9 mouse cellular contexts compared by ENCODE assay signal in the genomic region with DNA sequence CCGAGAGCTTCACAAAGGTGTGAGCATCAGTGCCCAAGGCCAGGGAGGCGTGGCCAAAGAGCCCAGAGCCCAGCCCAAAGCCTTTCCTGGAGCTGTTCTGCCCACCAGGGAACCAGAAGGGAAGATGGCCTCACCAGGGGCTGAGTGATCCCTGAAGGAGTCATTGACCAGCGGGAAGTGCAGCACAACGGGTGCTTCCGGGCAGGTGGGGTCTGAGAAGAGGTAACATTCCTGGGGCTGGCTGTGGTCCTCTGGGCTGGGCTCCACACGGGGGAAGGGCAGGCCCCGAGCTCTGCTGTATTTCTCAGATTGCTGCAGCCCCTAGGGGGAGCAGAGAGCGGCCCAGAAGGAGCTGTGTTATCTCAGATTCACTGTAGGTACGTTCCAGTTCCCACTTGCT. TPM values are rescaled to one million over a fixed set of nuclear protein-coding genes. Genes with fewer than 3 reads are reported as not detected.
DNase-seq lines count a peak whose midpoint lies in the region; ATAC-seq lines count a peak whose summit lies in the region.
"Had no signal": no experiment of that assay in that cellular context is flagged by ENCODE, and none has a peak within 500 bp of the region (broad histone marks: within the 10 kb centered on the region; RNA-seq: fewer than 3 reads in every experiment).

No protein-coding gene starts in this region.

- DNase-seq in adrenal gland, postnatal 14 days = peak; percentile 38
- no peak for DNase-seq in adrenal gland, adult 8-10 months
- no peak for DNase-seq in lung, adult 18-20 months
- DNase-seq in limb, embryonic 11.5 days (ENCODE audit: low spot score) = peak; percentile 58
- no peak for DNase-seq in left cerebral cortex, adult 8-10 months (ENCODE audit: low spot score in 2 of 2)

- no peaks in the 10 kb centered on the region for H3K9me3 ChIP-seq in lung, embryonic 15.5 days
- no peaks in the 10 kb centered on the region for H3K9me3 ChIP-seq in limb, embryonic 11.5 days (ENCODE audit: control insufficient read depth, low read length)
- H3K9me3 ChIP-seq in stomach, embryonic 15.5 days = no peaks in the 10 kb centered on the region

- H3K27me3 ChIP-seq in lung, embryonic 15.5 days = no peaks in the 10 kb centered on the region
- H3K27me3 ChIP-seq in limb, embryonic 11.5 days (ENCODE audit: control insufficient read depth, insufficient read depth, low read length) = 0 out of 2 replicates have a peak, but pooled peaks cover 2% of the 10 kb centered on the region
- 0 out of 2 replicates have a peak, but pooled peaks cover 6% of the 10 kb centered on the region for H3K27me3 ChIP-seq in stomach, embryonic 15.5 days (replicated peaks)

- ATAC-seq in lung, embryonic 15.5 days (ENCODE audit: borderline replicate concordance, extremely low read depth, low FRiP score, low TSS enrichment) = peak; percentile 49; the same call in 1 of the 2 replicates
- ATAC-seq in limb, embryonic 11.5 days (ENCODE audit: insufficient number of reproducible peaks, low FRiP score, low TSS enrichment, low read depth) = no peak
- ATAC-seq in stomach, embryonic 15.5 days (ENCODE audit: insufficient read depth, low FRiP score, low read depth) = no peak
- ATAC-seq in inflammation-experienced regulatory T-cells, adult 6 months = no peak

- H3K9ac ChIP-seq in lung, embryonic 15.5 days = no peak overlapping the region
- no peak overlapping the region for H3K9ac ChIP-seq in limb, embryonic 11.5 days (ENCODE audit: low read length)
- no peak overlapping the region for H3K9ac ChIP-seq in stomach, embryonic 15.5 days

- H3K27ac ChIP-seq in lung, embryonic 15.5 days = no peak overlapping the region
- no peak overlapping the region for H3K27ac ChIP-seq in limb, embryonic 11.5 days (replicated peaks; ENCODE audit: low read depth, low read length)
- H3K27ac ChIP-seq in stomach, embryonic 15.5 days = no peak overlapping the region

- H3K36me3 ChIP-seq in lung, embryonic 15.5 days = no peaks in the 10 kb centered on the region
- no peaks in the 10 kb centered on the region for H3K36me3 ChIP-seq in limb, embryonic 11.5 days (ENCODE audit: control insufficient read depth, insufficient read depth, low read length)
- no peaks in the 10 kb centered on the region for H3K36me3 ChIP-seq in stomach, embryonic 15.5 days

- H3K4me2 ChIP-seq in lung, embryonic 15.5 days = peak overlapping the region; percentile 47
- peak overlapping the region; percentile 48 for H3K4me2 ChIP-seq in limb, embryonic 11.5 days (ENCODE audit: low read depth, severe bottlenecking)
- H3K4me2 ChIP-seq in stomach, embryonic 15.5 days = peak overlapping the region; percentile 36

- WGBS in lung, embryonic 15.5 days = 3% methylated on average over 9 of the region's 9 CpGs
- WGBS in limb, embryonic 11.5 days = under 1% methylated on average over 9 of the region's 9 CpGs
- WGBS in stomach, embryonic 15.5 days = 3% methylated on average over 9 of the region's 9 CpGs

- H3K4me3 ChIP-seq in lung, embryonic 15.5 days = no peak overlapping the region
- H3K4me3 ChIP-seq in limb, embryonic 11.5 days (ENCODE audit: low read depth, low read length) = peak overlapping the region; percentile 16; the same call in 1 of the 2 replicates
- H3K4me3 ChIP-seq in stomach, embryonic 15.5 days (replicated peaks) = 0 out of 2 replicates have a peak overlapping the region, but pooled peaks have one; percentile 2

- no peaks in the 10 kb centered on the region for H3K4me1 ChIP-seq in lung, embryonic 15.5 days
- no peaks in the 10 kb centered on the region for H3K4me1 ChIP-seq in limb, embryonic 11.5 days (ENCODE audit: control insufficient read depth, insufficient read depth, low read length)
- H3K4me1 ChIP-seq in stomach, embryonic 15.5 days = 0 out of 2 replicates have a peak, but pooled peaks cover 8% of the 10 kb centered on the region

RNA-seq across cellular contexts. Expression of a gene that starts 20.4 kb away (rescaled TPM):
- total RNA-seq in adrenal gland, postnatal 14 days (2021) = not detected in 2 replicates
- total RNA-seq in adrenal gland, adult 8-10 months (2022) = under 1 TPM in 1 of 4 experiments, not detected in 3; 0.10 TPM
- polyA plus RNA-seq in lung, embryonic 15.5 days (2015; fragmentation: Nextera tagmentation; extraction: Ambion mirVana) = not detected in 2 replicates
- 0.11 and 0.24 TPM in 2 replicates for polyA plus RNA-seq in limb, embryonic 11.5 days (2014; fragmentation: Nextera tagmentation; extraction: Ambion mirVana)
- polyA plus RNA-seq in stomach, embryonic 15.5 days (2015; fragmentation: Nextera tagmentation; extraction: Ambion mirVana) = not detected in 2 replicates
- polyA plus RNA-seq in inflammation-experienced regulatory T-cells, adult 6 months (2017; shearing (Covaris generic)) = not detected
- not detected for total RNA-seq in left cerebral cortex, adult 8-10 months (2022)
- polyA plus RNA-seq: small intestine, adult 2 months had no signal

RNA-seq across cellular contexts. Expression of a gene that starts 23.5 kb away (rescaled TPM):
- 0.48 and 0.53 TPM in 2 replicates for total RNA-seq in adrenal gland, postnatal 14 days (2021)
- 1 to 10 TPM in 2 of 4 experiments, under 1 TPM in 2; 0.35 to 1.3 (median 0.99) TPM for total RNA-seq in adrenal gland, adult 8-10 months (2022)
- 0.37 TPM in 1 of 2 replicates, not detected in the other for polyA plus RNA-seq in lung, embryonic 15.5 days (2015; fragmentation: Nextera tagmentation; extraction: Ambion mirVana)
- polyA plus RNA-seq in limb, embryonic 11.5 days (2014; fragmentation: Nextera tagmentation; extraction: Ambion mirVana) = 0.11 TPM in 1 of 2 replicates, not detected in the other
- 0.92 and 1.8 TPM in 2 replicates for polyA plus RNA-seq in stomach, embryonic 15.5 days (2015; fragmentation: Nextera tagmentation; extraction: Ambion mirVana)
- polyA plus RNA-seq in inflammation-experienced regulatory T-cells, adult 6 months (2017; shearing (Covaris generic)) = not detected
- total RNA-seq in left cerebral cortex, adult 8-10 months (2022) = 10 to 100 TPM; 21.3 to 26.6 (median 22.6) TPM

RNA-seq across cellular contexts. Expression of a gene that starts 45.3 kb away (rescaled TPM):
- total RNA-seq in adrenal gland, postnatal 14 days (2021) = 0.23 TPM in 1 of 2 replicates, not detected in the other
- not detected for total RNA-seq in adrenal gland, adult 8-10 months (2022)
- 0.30 and 0.90 TPM in 2 replicates for polyA plus RNA-seq in lung, embryonic 15.5 days (2015; fragmentation: Nextera tagmentation; extraction: Ambion mirVana)
- polyA plus RNA-seq in limb, embryonic 11.5 days (2014; fragmentation: Nextera tagmentation; extraction: Ambion mirVana) = not detected in 2 replicates
- polyA plus RNA-seq in stomach, embryonic 15.5 days (2015; fragmentation: Nextera tagmentation; extraction: Ambion mirVana) = 0.67 and 2.0 TPM in 2 replicates
- polyA plus RNA-seq in inflammation-experienced regulatory T-cells, adult 6 months (2017; shearing (Covaris generic)) = 1 to 10 TPM in 2 of 3 experiments, under 1 TPM in 1; 0.80 to 2.8 (median 1.7) TPM
- not detected for total RNA-seq in left cerebral cortex, adult 8-10 months (2022)

Comparison
In these comparisons a context has a peak if more than half of its experiments do, and no peak if none do; other contexts are left out.
1. DNase-seq: peak in adrenal gland, postnatal 14 days (single experiment) and limb, embryonic 11.5 days (single experiment); none in adrenal gland, adult 8-10 months (single experiment), lung, adult 18-20 months (0 of 2) and left cerebral cortex, adult 8-10 months (0 of 2).
2. Peak in every context shown above with its lines, with median percentiles within 50 percentile points of each other: H3K4me2 ChIP-seq.